Mouse (Mus musculus) forebrain, embryonic 12.5 days (tissue): ENCODE results near the gene Tnfaip1. TPM values are rescaled to one million over a fixed set of nuclear protein-coding genes. Genes with fewer than 3 reads are reported as not detected.

ENCODE experiments used
- ATAC-seq: fragments of 200-750 bp; cut with Nextera tagmentation; 2 replicates; pipeline ENCODE4 v1.8.0; 2017; ENCODE audit warnings: moderate TSS enrichment; ENCODE audit not compliant: low FRiP score
- H3K27ac ChIP-seq: fragments of 300-500 bp; sonication (generic); 2 replicates; pipeline ENCODE4 v1.5.1; 2016; ENCODE audit warnings: mild to moderate bottlenecking
- H3K27me3 ChIP-seq: fragments of 300-500 bp; sonication (generic); 2 replicates; pipeline ENCODE4 v1.6.1; 2016; ENCODE audit warnings: mild to moderate bottlenecking
- H3K36me3 ChIP-seq: fragments of 300-500 bp; sonication (generic); replicated peaks from 2 replicates; pipeline ENCODE4 v1.6.1; 2016; ENCODE audit warnings: mild to moderate bottlenecking
- H3K4me1 ChIP-seq: fragments of 300-500 bp; sonication (generic); 2 replicates; pipeline ENCODE4 v1.6.1; 2016
- H3K4me2 ChIP-seq: fragments of 300-500 bp; sonication (generic); 2 replicates; pipeline ENCODE4 v1.6.1; 2016; ENCODE audit warnings: mild to moderate bottlenecking, moderate library complexity
- H3K4me3 ChIP-seq: fragments of 300-500 bp; sonication (generic); replicated peaks from 2 replicates; pipeline ENCODE4 v1.5.1; 2016; ENCODE audit warnings: mild to moderate bottlenecking
- H3K9ac ChIP-seq: fragments of 300-500 bp; sonication (generic); 2 replicates; pipeline ENCODE4 v1.6.1; 2016; ENCODE audit warnings: mild to moderate bottlenecking
- H3K9me3 ChIP-seq: fragments of 300-500 bp; sonication (generic); 2 replicates; pipeline ENCODE4 v1.6.1; 2016
- WGBS: fragments of 180-500 bp; shearing (Covaris S2); methylation state at CpG from one replicate; pipeline ENCODE4 v1.1.7; 2016; 5-methylcytosine and 5-hydroxymethylcytosine counted together
- polyA plus RNA-seq: library from polyadenylated mRNA; unstranded; fragments of >200 nt; fragmentation: Nextera tagmentation; extraction: Ambion mirVana; gene quantifications from 2 replicates; pipeline ENCODE4 v1.2.1, GENCODE M21; 2016

The Tnfaip1 gene
- polyA plus RNA-seq, 1 experiment from 2014 or later = 72.7 TPM

DNA sequence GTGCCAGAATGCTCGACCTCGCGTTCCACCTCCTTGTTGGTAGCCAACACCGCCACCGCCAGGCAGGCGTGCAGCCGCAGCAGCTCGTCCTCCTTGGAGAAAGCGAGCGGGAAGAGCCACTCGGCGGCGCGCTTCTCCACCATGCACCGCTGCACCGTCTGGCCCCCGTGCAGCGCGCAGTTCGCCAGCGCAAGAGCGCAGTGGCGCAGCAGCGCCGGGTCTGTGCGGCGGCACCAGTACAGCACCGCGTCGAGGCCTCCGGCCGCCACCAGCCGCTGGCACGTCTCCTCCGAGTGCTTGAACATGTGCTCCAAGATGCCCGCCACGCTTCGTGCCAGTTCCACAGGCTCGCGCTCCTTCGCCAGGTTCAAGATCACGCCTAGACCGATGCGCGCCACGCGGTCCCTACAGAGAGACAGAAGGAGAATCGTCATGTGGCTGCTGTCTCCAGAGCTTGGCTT lies 45.3 kb downstream of the Tnfaip1 start:
- Histone ChIP-seq H3K9me3 (no peaks in the 10 kb centered on the region), H3K36me3 (peaks cover 13% of the 10 kb centered on the region), H3K9ac (no peak overlapping the region), H3K4me2 (peak overlapping the region; percentile 47), H3K27me3 (peaks cover 73% of the 10 kb centered on the region), H3K4me3 (peak overlapping the region; percentile 24), H3K4me1 (peaks cover 15% of the 10 kb centered on the region), H3K27ac (no peak overlapping the region)
- 6% methylated on average over 48 of the region's 48 CpGs for WGBS
- peak; percentile 76 for ATAC-seq

DNA sequence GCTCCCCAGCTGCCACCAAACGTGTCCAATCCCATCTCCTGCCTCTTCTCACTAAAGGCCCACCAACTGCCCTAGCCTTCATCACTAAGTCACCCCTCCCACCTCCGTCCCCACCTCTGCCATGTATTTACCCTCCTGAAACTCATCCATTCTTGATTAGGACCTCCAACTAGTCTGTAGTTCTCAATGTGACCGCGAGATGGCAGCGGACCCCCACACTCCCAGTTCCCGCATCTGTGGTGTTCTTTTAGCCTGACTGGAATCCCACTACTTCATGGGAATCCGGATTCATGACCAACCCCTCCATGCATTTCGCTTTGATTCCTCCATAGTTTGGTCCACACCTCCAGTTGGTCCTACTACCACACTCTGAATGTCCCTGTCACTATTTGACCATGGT lies 48.0 kb downstream of the Tnfaip1 start:
- H3K4me2 ChIP-seq = no peak overlapping the region
- no peak overlapping the region for H3K9ac ChIP-seq
- H3K4me3 ChIP-seq = no peak overlapping the region
- H3K4me1 ChIP-seq = peaks cover 12% of the 10 kb centered on the region
- H3K9me3 ChIP-seq = no peaks in the 10 kb centered on the region
- no peak for ATAC-seq
- WGBS = 4% methylated on average over 8 of the region's 8 CpGs
- H3K27ac ChIP-seq = no peak overlapping the region
- peaks cover 57% of the 10 kb centered on the region for H3K27me3 ChIP-seq
- H3K36me3 ChIP-seq = peaks cover 13% of the 10 kb centered on the region

DNA sequence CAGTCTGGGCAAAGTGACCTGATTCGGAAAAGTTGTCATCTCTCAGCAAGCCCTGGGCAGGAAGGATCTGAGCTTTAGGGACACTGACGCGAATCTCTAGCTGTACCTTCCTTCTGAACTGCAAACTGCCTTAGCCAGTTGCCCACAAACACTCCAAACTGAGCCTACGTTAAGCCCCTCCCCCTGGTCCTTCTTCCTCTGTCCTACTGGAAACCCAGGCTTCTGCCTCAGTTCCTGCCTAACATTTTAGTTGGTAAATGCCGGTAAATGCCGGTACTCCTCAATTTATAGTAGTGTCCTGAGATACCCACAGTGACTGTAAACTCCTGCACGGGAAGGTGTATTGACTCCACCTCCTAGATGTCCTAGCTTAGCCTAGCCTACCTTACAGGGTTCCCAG lies 52.5 kb downstream of the Tnfaip1 start:
- WGBS = 65% methylated on average over 7 of the region's 7 CpGs
- no peak for ATAC-seq
- H3K27me3 ChIP-seq = peaks cover 21% of the 10 kb centered on the region

DNA sequence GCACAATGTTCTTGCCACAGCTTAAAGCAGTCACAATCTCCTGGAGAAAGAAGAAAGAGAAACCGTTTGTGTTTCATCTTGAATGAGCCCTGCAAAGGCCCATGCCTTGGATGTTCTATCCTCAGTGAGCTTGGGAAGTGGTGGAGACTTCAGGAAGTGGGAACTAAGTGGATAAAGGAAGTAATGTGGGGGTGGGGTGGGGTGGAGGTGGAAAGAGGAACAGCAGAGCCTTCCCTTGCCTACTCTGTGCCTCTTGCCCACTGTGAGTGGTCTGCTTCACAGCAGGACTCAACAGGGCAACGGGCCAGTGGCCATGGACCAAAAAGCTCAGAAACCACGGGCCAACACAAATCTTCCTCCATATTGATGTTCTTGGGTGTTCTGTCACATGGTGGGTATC lies 60.8 kb downstream of the Tnfaip1 start:
- no peak overlapping the region for H3K4me2 ChIP-seq
- no peak for ATAC-seq
- H3K4me3 ChIP-seq = no peak overlapping the region
- no peak overlapping the region for H3K27ac ChIP-seq
- no peaks in the 10 kb centered on the region for H3K4me1 ChIP-seq
- H3K9me3 ChIP-seq = no peaks in the 10 kb centered on the region
- 91% methylated on average over 3 of the region's 3 CpGs for WGBS
- H3K27me3 ChIP-seq = no peaks in the 10 kb centered on the region
- H3K36me3 ChIP-seq = peaks cover 17% of the 10 kb centered on the region
- no peak overlapping the region for H3K9ac ChIP-seq

More for the DNA sequence above, 52.5 kb downstream of the Tnfaip1 start:
- H3K9me3 ChIP-seq = no peaks in the 10 kb centered on the region
- peaks cover 42% of the 10 kb centered on the region for H3K36me3 ChIP-seq
- no peaks in the 10 kb centered on the region for H3K4me1 ChIP-seq
- H3K4me2 ChIP-seq = no peak overlapping the region
- no peak overlapping the region for H3K27ac ChIP-seq
- no peak overlapping the region for H3K9ac ChIP-seq
- H3K4me3 ChIP-seq = no peak overlapping the region

Other genes with a start within 250 kb of the Tnfaip1 start
- gene BC030499, start 245.5 kb downstream of the Tnfaip1 start, polyA plus RNA-seq = 0.41 and 0.52 TPM in 2 replicates
- 63.0 and 64.7 TPM in 2 replicates for gene Spag5, start 234.8 kb downstream of the Tnfaip1 start, polyA plus RNA-seq
- 26.9 and 31.6 TPM in 2 replicates for gene Aldoc, start 213.4 kb downstream of the Tnfaip1 start, polyA plus RNA-seq
- 58.8 and 62.5 TPM in 2 replicates for gene Pigs, start 207.9 kb downstream of the Tnfaip1 start, polyA plus RNA-seq
- 75.6 and 76.5 TPM in 2 replicates for gene Unc119, start 192.8 kb downstream of the Tnfaip1 start, polyA plus RNA-seq
- 0.06 TPM in 1 of 2 replicates, not detected in the other for gene Foxn1, start 149.8 kb downstream of the Tnfaip1 start, polyA plus RNA-seq
- gene Slc13a2, start 114.1 kb downstream of the Tnfaip1 start, polyA plus RNA-seq = not detected in 2 replicates
- gene Slc46a1, start 70.6 kb downstream of the Tnfaip1 start, polyA plus RNA-seq = 18.4 and 19.2 TPM in 2 replicates
- 32.1 and 34.8 TPM in 2 replicates for gene Sarm1, start 38.6 kb downstream of the Tnfaip1 start, polyA plus RNA-seq
- 32.8 and 36.9 TPM in 2 replicates for gene Vtn, start 37.2 kb downstream of the Tnfaip1 start, polyA plus RNA-seq
- gene Sebox, start 32.9 kb downstream of the Tnfaip1 start, polyA plus RNA-seq = not detected in 2 replicates
- gene Tmem199, start 24.2 kb downstream of the Tnfaip1 start, polyA plus RNA-seq = 76.8 and 79.7 TPM in 2 replicates
- gene Poldip2, start 24.1 kb downstream of the Tnfaip1 start, polyA plus RNA-seq = 161 and 169 TPM in 2 replicates
- gene Ift20, start within 50 bp of the Tnfaip1 start, polyA plus RNA-seq = 93.8 and 97.1 TPM in 2 replicates
- gene Tmem97, start 14.4 kb upstream of the Tnfaip1 start, polyA plus RNA-seq = 55.3 and 55.7 TPM in 2 replicates
- 32.3 and 32.8 TPM in 2 replicates for gene Nlk, start 161.0 kb upstream of the Tnfaip1 start, polyA plus RNA-seq
- 36.5 and 40.3 TPM in 2 replicates for gene Ccnq, start 215.4 kb upstream of the Tnfaip1 start, polyA plus RNA-seq